Comparison of ENCODE assay signal across 10 mouse cellular contexts in genomic region chr13:11336958-11337357, GRCm38 (mm10).
"Had no signal": no experiment of that assay in that cellular context is flagged by ENCODE, and none has a peak within 500 bp of the region (broad histone marks: within the 10 kb centered on the region; RNA-seq: fewer than 3 reads in every experiment).

No protein-coding gene starts in this region.

- H3K27ac ChIP-seq: liver, embryonic 13.5 days had no signal

- DNase-seq: kidney, postnatal 14 days; kidney, postnatal 4 days; liver, embryonic 13.5 days; lung, adult 2 months; lung, postnatal 14 days; lung, postnatal 4 days; midbrain, embryonic 14.5 days; thymus, adult 18-20 months; thymus, postnatal 36 days had no signal

- H3K4me3 ChIP-seq: liver, embryonic 13.5 days had no signal

- H3K9me3 ChIP-seq: liver, embryonic 13.5 days had no signal

- H3K36me3 ChIP-seq: liver, embryonic 13.5 days had no signal

- H3K4me2 ChIP-seq: liver, embryonic 13.5 days; midbrain, embryonic 11.5 days had no signal

- H3K4me1 ChIP-seq: liver, embryonic 13.5 days had no signal

- H3K27me3 ChIP-seq: liver, embryonic 13.5 days had no signal

- H3K9ac ChIP-seq: liver, embryonic 13.5 days had no signal
